Mouse (Mus musculus): ENCODE measurements around the gene Ephb1. TPM values are rescaled to one million over a fixed set of nuclear protein-coding genes. Genes with fewer than 3 reads are reported as not detected.

The Ephb1 gene
- polyA plus RNA-seq (2015; fragmentation: Nextera tagmentation; extraction: Ambion mirVana) = 1.0 and 1.1 TPM in 2 replicates

DNA sequence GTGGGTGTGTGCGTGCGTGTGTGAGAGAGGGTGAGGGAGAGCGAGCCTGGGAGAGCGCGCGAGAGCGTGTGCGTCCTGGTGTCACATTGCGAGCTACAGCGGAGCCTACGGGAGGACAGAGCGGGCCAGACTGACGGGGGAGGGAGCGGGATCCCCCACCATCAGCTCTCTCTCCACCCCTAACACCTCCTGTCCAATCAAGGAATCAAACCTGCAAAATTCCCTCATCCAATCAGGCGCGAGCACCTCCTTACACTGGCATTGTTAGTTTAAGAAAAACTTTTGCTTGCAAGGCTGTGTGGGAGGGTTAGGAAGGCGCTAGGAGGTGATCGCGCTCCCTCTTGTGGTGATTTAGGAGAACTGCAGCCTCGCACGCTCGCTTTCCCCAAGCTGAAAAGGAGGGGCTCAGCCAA, at the start of gene Ephb1:
Gene Ephb1 (minus strand): TSS at position 133 of the 413 bp plus-strand sequence.
- Histone ChIP-seq H3K4me2 (replicated peaks; ENCODE audit: low read depth) (peak within 1 kb of the TSS; percentile 88), H3K27me3 (ENCODE audit: control insufficient read depth, insufficient read depth, low read length) (peaks cover 18% of the 10 kb centered on the region), H3K4me1 (replicated peaks; ENCODE audit: control insufficient read depth, insufficient read depth) (no peaks in the 10 kb centered on the region), H3K9ac (ENCODE audit: low read length) (peak within 1 kb of the TSS; percentile 53), H3K36me3 (ENCODE audit: control insufficient read depth, insufficient read depth, low read length) (no peaks in the 10 kb centered on the region), H3K27ac (replicated peaks) (no peak within 1 kb of the TSS), H3K9me3 (ENCODE audit: control insufficient read depth, low read length) (no peaks in the 10 kb centered on the region), H3K4me3 (ENCODE audit: low read depth, low read length) (peak within 1 kb of the TSS; percentile 52)
- no peak for TF ChIP-seq EP300 (optimal IDR thresholded peaks at IDR 0.05)
- TF ChIP-seq CTCF (IDR thresholded peaks at IDR 0.05; ENCODE audit: low read depth) = peak; percentile 99
- DNase-seq (ENCODE audit: low spot score) (peak; percentile 76), ATAC-seq (ENCODE audit: low FRiP score, low TSS enrichment) (peak; percentile 89)
- WGBS = 0% methylated on average over 16 of the region's 22 CpGs

DNA sequence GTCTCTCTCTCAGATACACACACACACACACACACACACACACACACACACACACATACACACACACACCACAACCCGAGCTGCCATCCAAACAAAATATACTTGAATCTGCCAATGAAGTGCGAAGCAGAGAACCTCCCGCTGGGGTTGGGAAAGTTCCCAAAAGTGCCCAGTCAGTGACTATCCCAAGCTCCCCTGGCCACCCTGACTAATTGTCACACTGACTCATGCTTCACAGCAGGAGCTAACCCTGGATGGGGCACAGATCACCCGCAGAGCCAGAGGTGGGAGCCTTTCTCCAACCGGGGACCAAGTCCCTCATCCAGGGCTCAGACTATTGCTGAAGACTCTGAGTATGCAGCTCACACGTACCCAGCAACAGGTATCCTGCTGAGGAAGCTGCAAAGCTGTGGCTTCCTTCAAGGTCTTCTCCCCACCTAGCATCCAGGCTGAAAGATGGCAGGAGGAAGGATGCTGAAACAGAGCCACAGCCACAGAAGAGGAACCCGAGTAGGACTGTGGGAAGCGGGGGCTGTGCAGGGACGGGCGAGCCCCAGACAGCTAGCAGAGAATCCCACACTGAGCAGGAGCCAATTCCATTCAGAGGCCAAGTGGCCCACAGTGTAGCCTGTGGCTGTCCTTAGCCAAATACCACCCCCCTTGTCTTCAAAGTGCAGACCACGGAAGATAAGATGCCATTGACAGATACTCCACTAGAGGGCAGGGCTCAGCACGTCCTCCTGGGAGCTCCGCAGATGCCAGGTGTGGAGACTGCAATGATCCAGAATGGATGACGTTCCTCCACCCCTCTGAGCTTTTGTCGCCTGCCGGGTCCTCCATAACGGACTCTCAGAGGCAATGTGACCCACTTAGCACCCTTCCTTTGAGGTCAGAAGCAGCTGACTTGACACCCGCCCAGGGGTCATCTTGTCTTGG, 48.9 kb upstream of the Ephb1 start:
- Histone ChIP-seq H3K36me3 (ENCODE audit: control insufficient read depth, insufficient read depth, low read length) (no peaks in the 10 kb centered on the region), H3K4me1 (replicated peaks; ENCODE audit: control insufficient read depth, insufficient read depth) (no peaks in the 10 kb centered on the region), H3K4me2 (replicated peaks; ENCODE audit: low read depth) (no peak overlapping the region), H3K9me3 (ENCODE audit: control insufficient read depth, low read length) (no peaks in the 10 kb centered on the region), H3K4me3 (ENCODE audit: low read depth, low read length) (no peak overlapping the region), H3K27ac (replicated peaks) (no peak overlapping the region), H3K9ac (ENCODE audit: low read length) (no peak overlapping the region), H3K27me3 (ENCODE audit: control insufficient read depth, insufficient read depth, low read length) (no peaks in the 10 kb centered on the region)
- 28% methylated on average over 18 of the region's 18 CpGs for WGBS
- DNase-seq (ENCODE audit: low spot score) (peak; percentile 43), ATAC-seq (ENCODE audit: low FRiP score, low TSS enrichment) (0 out of 2 replicates have a peak, but pooled peaks have one; percentile 18)
- TF ChIP-seq CTCF (IDR thresholded peaks at IDR 0.05; ENCODE audit: low read depth) (peak; percentile 81), EP300 (optimal IDR thresholded peaks at IDR 0.05) (no peak)

DNA sequence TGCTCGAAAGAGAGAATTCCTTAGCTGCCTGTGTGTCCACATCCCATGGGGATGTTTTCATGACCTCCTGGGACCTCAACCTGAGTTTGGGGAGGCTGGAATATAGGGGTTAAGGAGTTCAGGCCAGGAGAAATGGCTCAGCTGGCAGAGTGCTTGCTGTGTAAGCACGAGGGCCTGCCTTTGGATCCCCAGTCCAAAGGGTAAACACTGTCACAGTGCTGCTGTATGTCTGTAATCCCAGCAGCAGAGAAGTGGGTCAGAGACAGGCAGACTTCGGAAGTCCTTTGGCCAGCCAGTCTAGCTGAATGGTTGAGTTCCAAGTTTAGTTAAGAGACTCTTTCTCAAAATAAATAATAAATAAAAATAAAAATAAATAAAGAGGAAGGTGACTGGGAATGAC, 48.2 kb upstream of the Ephb1 start:
- Histone ChIP-seq H3K4me2 (replicated peaks; ENCODE audit: low read depth) (no peak overlapping the region), H3K9me3 (ENCODE audit: control insufficient read depth, low read length) (no peaks in the 10 kb centered on the region), H3K4me3 (ENCODE audit: low read depth, low read length) (no peak overlapping the region), H3K4me1 (replicated peaks; ENCODE audit: control insufficient read depth, insufficient read depth) (no peaks in the 10 kb centered on the region), H3K27me3 (ENCODE audit: control insufficient read depth, insufficient read depth, low read length) (no peaks in the 10 kb centered on the region), H3K27ac (replicated peaks) (no peak overlapping the region), H3K9ac (ENCODE audit: low read length) (no peak overlapping the region), H3K36me3 (ENCODE audit: control insufficient read depth, insufficient read depth, low read length) (no peaks in the 10 kb centered on the region)
- WGBS = 22% methylated on average over 3 of the region's 3 CpGs
- no peak for DNase-seq (ENCODE audit: low spot score)
- no peak for ATAC-seq (ENCODE audit: low FRiP score, low TSS enrichment)
- TF ChIP-seq EP300 (optimal IDR thresholded peaks at IDR 0.05) (no peak), CTCF (IDR thresholded peaks at IDR 0.05; ENCODE audit: low read depth) (no peak)

DNA sequence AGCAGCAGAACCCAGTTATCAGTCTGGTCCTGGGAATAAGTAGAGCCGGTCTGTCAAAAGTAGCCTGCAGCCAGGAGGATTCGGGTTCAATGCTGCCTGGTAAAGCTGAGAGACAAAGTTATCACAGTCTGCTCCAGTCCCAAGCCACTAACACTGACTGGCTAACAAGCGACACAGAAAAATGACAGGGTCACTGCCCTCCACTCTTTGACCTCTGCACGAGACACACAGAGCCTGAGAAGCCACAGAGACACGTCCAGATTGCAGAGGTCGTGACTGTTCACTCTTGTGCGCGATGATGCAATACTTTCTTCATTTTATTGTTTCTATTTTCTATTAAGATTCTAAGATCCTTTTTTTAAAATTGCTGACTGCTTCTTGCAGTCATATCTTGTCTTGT, 33.8 kb upstream of the Ephb1 start:
- WGBS = 49% methylated on average over 8 of the region's 8 CpGs
- Histone ChIP-seq H3K27me3 (ENCODE audit: control insufficient read depth, insufficient read depth, low read length) (no peaks in the 10 kb centered on the region), H3K9ac (ENCODE audit: low read length) (no peak overlapping the region), H3K27ac (replicated peaks) (no peak overlapping the region), H3K4me2 (replicated peaks; ENCODE audit: low read depth) (no peak overlapping the region), H3K9me3 (ENCODE audit: control insufficient read depth, low read length) (no peaks in the 10 kb centered on the region), H3K4me1 (replicated peaks; ENCODE audit: control insufficient read depth, insufficient read depth) (no peaks in the 10 kb centered on the region), H3K36me3 (ENCODE audit: control insufficient read depth, insufficient read depth, low read length) (no peaks in the 10 kb centered on the region), H3K4me3 (ENCODE audit: low read depth, low read length) (no peak overlapping the region)
- ATAC-seq (ENCODE audit: low FRiP score, low TSS enrichment) (no peak), DNase-seq (ENCODE audit: low spot score) (no peak)
- no peak for TF ChIP-seq CTCF (IDR thresholded peaks at IDR 0.05; ENCODE audit: low read depth)
- no peak for TF ChIP-seq EP300 (optimal IDR thresholded peaks at IDR 0.05)

DNA sequence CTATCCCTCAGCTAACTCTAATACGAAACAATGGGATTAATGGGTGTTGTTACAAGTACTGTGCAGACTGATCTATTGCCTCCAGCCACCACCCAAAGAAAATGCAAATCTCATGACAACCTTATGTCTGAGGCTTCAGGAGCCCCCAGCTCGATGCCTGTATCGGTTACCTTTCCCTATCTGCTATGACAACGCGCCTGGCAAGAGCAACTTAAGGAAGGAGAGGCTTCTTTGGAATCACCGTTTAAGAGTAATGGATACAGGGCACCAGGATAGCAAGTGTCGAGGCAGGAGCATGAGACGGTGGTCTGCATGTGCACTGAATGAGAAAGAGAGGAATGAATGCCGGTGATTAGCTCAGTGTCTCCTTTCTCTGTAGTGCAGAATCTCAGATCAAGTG, 32.3 kb upstream of the Ephb1 start:
- DNase-seq (ENCODE audit: low spot score) (no peak), ATAC-seq (ENCODE audit: low FRiP score, low TSS enrichment) (no peak)
- Histone ChIP-seq H3K4me3 (ENCODE audit: low read depth, low read length) (no peak overlapping the region), H3K4me2 (replicated peaks; ENCODE audit: low read depth) (no peak overlapping the region), H3K27ac (replicated peaks) (no peak overlapping the region), H3K36me3 (ENCODE audit: control insufficient read depth, insufficient read depth, low read length) (no peaks in the 10 kb centered on the region), H3K9ac (ENCODE audit: low read length) (no peak overlapping the region), H3K9me3 (ENCODE audit: control insufficient read depth, low read length) (no peaks in the 10 kb centered on the region), H3K4me1 (replicated peaks; ENCODE audit: control insufficient read depth, insufficient read depth) (no peaks in the 10 kb centered on the region), H3K27me3 (ENCODE audit: control insufficient read depth, insufficient read depth, low read length) (no peaks in the 10 kb centered on the region)
- TF ChIP-seq CTCF (IDR thresholded peaks at IDR 0.05; ENCODE audit: low read depth) = no peak
- no peak for TF ChIP-seq EP300 (optimal IDR thresholded peaks at IDR 0.05)
- WGBS = 89% methylated on average over 9 of the region's 9 CpGs

GRCm38 (mm10) chr9:102380235-102380634, 25.7 kb upstream of the Ephb1 start:
- Histone ChIP-seq H3K4me2 (replicated peaks; ENCODE audit: low read depth) (no peak overlapping the region), H3K4me3 (ENCODE audit: low read depth, low read length) (no peak overlapping the region), H3K4me1 (replicated peaks; ENCODE audit: control insufficient read depth, insufficient read depth) (no peaks in the 10 kb centered on the region), H3K9ac (ENCODE audit: low read length) (no peak overlapping the region), H3K27me3 (ENCODE audit: control insufficient read depth, insufficient read depth, low read length) (no peaks in the 10 kb centered on the region), H3K27ac (replicated peaks) (no peak overlapping the region), H3K9me3 (ENCODE audit: control insufficient read depth, low read length) (no peaks in the 10 kb centered on the region), H3K36me3 (ENCODE audit: control insufficient read depth, insufficient read depth, low read length) (no peaks in the 10 kb centered on the region)
- DNase-seq (ENCODE audit: low spot score) (no peak), ATAC-seq (ENCODE audit: low FRiP score, low TSS enrichment) (no peak)
- WGBS = 86% methylated on average over 2 of the region's 2 CpGs
- TF ChIP-seq EP300 (optimal IDR thresholded peaks at IDR 0.05) = no peak
- no peak for TF ChIP-seq CTCF (IDR thresholded peaks at IDR 0.05; ENCODE audit: low read depth)
